Mouse (Mus musculus) stomach, embryonic 15.5 days (tissue): Measurements from ENCODE around the gene Cdc6. TPM values are rescaled to one million over a fixed set of nuclear protein-coding genes. Genes with fewer than 3 reads are reported as not detected.

Experiments
- ATAC-seq: fragments of 200-750 bp; cut with Nextera tagmentation; 2 replicates; pipeline ENCODE4 v1.8.0; 2017; ENCODE audit warnings: low read depth, moderate number of reproducible peaks, moderate TSS enrichment; ENCODE audit not compliant: insufficient read depth, low FRiP score
- H3K27ac ChIP-seq: fragments of 300-500 bp; sonication (generic); 2 replicates; pipeline ENCODE4 v1.5.1; 2015; ENCODE audit warnings: mild to moderate bottlenecking, inconsistent platforms
- H3K27me3 ChIP-seq: fragments of 300-500 bp; sonication (generic); replicated peaks from 2 replicates; pipeline ENCODE4 v1.6.1; 2015; ENCODE audit warnings: inconsistent platforms
- H3K36me3 ChIP-seq: fragments of 300-500 bp; sonication (generic); 2 replicates; pipeline ENCODE4 v1.6.1; 2015; ENCODE audit warnings: inconsistent platforms
- H3K4me1 ChIP-seq: fragments of 300-500 bp; sonication (generic); 2 replicates; pipeline ENCODE4 v1.6.1; 2015; ENCODE audit warnings: inconsistent platforms
- H3K4me2 ChIP-seq: fragments of 300-500 bp; sonication (generic); 2 replicates; pipeline ENCODE4 v1.6.1; 2015; ENCODE audit warnings: mild to moderate bottlenecking, inconsistent platforms
- H3K4me3 ChIP-seq: fragments of 300-500 bp; sonication (generic); replicated peaks from 2 replicates; pipeline ENCODE4 v1.5.1; 2015; ENCODE audit warnings: inconsistent platforms
- H3K9ac ChIP-seq: fragments of 300-500 bp; sonication (generic); 2 replicates; pipeline ENCODE4 v1.6.1; 2015; ENCODE audit warnings: inconsistent platforms
- H3K9me3 ChIP-seq: fragments of 300-500 bp; sonication (generic); 2 replicates; pipeline ENCODE4 v1.6.1; 2016; ENCODE audit warnings: inconsistent platforms
- WGBS: fragments of 180-500 bp; shearing (Covaris S2); methylation state at CpG from one replicate; pipeline ENCODE4 v1.1.7; 2015; 5-methylcytosine and 5-hydroxymethylcytosine counted together
- polyA plus RNA-seq: library from polyadenylated mRNA; unstranded; fragments of >200 nt; fragmentation: Nextera tagmentation; extraction: Ambion mirVana; gene quantifications from 2 replicates; pipeline ENCODE4 v1.2.1, GENCODE M21; 2015

Cdc6 gene
- polyA plus RNA-seq, 1 experiment from 2014 or later: 28.8 TPM

DNA sequence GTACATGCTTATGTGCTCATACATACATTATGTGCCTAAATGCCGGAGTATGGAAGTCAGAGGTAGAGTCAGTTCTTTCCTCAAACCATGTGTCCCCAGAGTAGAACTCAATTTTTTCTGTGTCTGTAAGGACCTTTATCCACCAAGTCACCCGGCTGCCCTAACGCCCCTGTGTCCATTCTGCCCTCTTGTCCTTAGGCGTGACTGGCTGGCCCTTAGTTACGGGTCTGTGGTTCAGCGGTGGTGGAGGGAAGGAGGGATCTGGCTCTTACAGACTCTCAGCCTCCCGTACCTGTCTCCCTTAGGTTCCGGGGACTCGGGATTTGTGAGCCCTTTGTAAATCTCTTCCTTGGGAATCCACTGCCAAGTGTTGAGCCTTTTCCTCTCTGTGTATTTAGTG is 30.6 kb upstream of the Cdc6 start:
- Histone ChIP-seq H3K27me3 (no peaks in the 10 kb centered on the region), H3K36me3 (0 out of 2 replicates have a peak, but pooled peaks cover 4% of the 10 kb centered on the region), H3K4me2 (no peak overlapping the region), H3K27ac (no peak overlapping the region), H3K4me3 (no peak overlapping the region), H3K4me1 (0 out of 2 replicates have a peak, but pooled peaks cover 4% of the 10 kb centered on the region), H3K9ac (no peak overlapping the region), H3K9me3 (no peaks in the 10 kb centered on the region)
- no peak for ATAC-seq
- 84% methylated on average over 9 of the region's 9 CpGs for WGBS

DNA sequence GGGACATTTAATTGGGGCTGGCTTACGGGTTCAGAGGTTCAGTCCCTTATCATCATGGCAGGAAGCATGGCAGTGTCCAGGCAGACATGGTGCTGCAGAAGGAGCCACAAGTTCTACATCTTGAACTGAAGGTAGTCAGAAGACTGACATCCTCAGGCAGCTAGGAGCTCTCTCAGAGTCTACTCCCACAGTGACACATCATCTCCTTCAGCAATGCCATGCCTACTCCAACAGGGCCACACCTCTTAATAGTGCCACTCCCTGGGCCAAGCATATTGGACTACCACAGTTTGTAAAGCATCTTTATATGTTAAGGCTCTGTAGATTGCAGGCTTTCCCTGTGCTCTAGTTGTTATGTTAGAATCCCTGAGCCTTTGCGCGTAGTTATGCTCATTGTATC is 19.9 kb upstream of the Cdc6 start:
- H3K36me3 ChIP-seq: peaks cover 37% of the 10 kb centered on the region
- H3K27me3 ChIP-seq: no peaks in the 10 kb centered on the region
- ATAC-seq: no peak
- H3K4me2 ChIP-seq: no peak overlapping the region
- H3K9me3 ChIP-seq: no peaks in the 10 kb centered on the region
- no peak overlapping the region for H3K27ac ChIP-seq
- H3K9ac ChIP-seq: no peak overlapping the region
- 0 out of 2 replicates have a peak, but pooled peaks cover 3% of the 10 kb centered on the region for H3K4me1 ChIP-seq
- 90% methylated on average over 3 of the region's 3 CpGs for WGBS
- no peak overlapping the region for H3K4me3 ChIP-seq

DNA sequence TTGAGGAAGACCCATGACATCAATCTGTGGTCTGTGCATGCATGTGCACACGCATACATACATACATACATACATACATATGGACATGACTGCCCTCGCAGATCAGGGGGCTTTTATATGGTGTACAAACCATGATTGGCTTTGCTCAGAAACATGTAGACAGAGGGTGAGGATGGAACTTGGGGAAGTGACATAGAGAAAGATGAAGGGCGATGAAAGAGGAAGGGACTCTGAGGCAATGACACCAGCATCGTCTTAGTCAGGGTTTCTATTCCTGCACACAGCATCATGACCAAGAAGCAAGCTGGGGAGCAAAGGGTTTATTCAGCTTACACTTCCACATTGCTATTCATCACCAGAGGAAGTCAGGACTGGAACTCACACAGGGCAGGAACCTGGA is 18.5 kb upstream of the Cdc6 start:
- H3K27me3 ChIP-seq: no peaks in the 10 kb centered on the region
- no peak overlapping the region for H3K4me3 ChIP-seq
- no peaks in the 10 kb centered on the region for H3K9me3 ChIP-seq
- peaks cover 50% of the 10 kb centered on the region for H3K36me3 ChIP-seq
- H3K4me1 ChIP-seq: 0 out of 2 replicates have a peak, but pooled peaks cover 3% of the 10 kb centered on the region
- WGBS: 89% methylated on average over 4 of the region's 4 CpGs
- H3K27ac ChIP-seq: no peak overlapping the region
- no peak overlapping the region for H3K9ac ChIP-seq
- no peak overlapping the region for H3K4me2 ChIP-seq
- no peak for ATAC-seq

DNA sequence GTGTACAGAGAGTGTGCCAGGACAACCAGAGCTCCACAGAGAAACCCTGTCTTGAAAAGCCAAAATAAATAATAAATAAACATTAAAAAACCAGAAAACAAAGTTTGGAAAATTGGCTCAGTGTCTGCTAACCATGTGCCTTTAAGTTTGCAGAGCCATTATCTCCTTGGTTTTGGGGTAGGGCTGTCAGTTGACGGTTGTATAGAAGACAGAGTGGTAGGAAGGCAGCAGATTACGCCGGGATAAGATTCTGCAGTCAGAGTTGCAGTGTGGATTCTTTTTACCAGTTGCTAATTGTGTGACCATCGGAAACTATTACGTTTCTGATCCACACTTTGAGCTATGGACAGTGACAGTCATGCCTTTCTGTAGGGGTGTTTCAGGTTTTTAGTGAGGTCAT is 17.6 kb upstream of the Cdc6 start:
- H3K27ac ChIP-seq: no peak overlapping the region
- no peak overlapping the region for H3K4me3 ChIP-seq
- no peak overlapping the region for H3K4me2 ChIP-seq
- ATAC-seq: no peak
- WGBS: 75% methylated on average over 5 of the region's 5 CpGs
- H3K27me3 ChIP-seq: no peaks in the 10 kb centered on the region
- 0 out of 2 replicates have a peak, but pooled peaks cover 3% of the 10 kb centered on the region for H3K4me1 ChIP-seq
- no peaks in the 10 kb centered on the region for H3K9me3 ChIP-seq
- peaks cover 48% of the 10 kb centered on the region for H3K36me3 ChIP-seq
- no peak overlapping the region for H3K9ac ChIP-seq

DNA sequence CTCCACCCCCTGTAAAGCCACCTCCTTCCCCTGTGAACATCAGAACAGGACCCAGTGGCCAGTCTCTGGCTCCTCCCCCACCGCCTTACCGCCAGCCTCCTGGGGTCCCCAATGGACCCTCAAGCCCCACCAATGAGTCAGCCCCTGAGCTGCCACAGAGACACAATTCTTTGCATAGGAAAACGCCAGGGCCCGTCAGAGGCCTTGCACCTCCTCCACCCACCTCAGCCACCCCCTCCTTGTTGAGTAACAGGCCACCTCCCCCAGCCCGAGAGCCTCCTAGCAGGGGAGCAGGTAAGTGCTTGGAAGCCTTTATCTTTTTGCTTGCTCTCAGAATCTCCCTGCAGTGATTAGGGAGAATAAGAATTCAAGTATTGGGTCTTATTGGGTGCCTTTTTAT is 15.2 kb upstream of the Cdc6 start:
- WGBS: 59% methylated on average over 5 of the region's 5 CpGs
- Histone ChIP-seq H3K4me2 (no peak overlapping the region), H3K9ac (no peak overlapping the region), H3K27me3 (no peaks in the 10 kb centered on the region), H3K4me3 (no peak overlapping the region), H3K4me1 (0 out of 2 replicates have a peak, but pooled peaks cover 3% of the 10 kb centered on the region), H3K27ac (0 out of 2 replicates have a peak overlapping the region, but pooled peaks have one; percentile 21), H3K9me3 (no peaks in the 10 kb centered on the region), H3K36me3 (peaks cover 56% of the 10 kb centered on the region)
- no peak for ATAC-seq

DNA sequence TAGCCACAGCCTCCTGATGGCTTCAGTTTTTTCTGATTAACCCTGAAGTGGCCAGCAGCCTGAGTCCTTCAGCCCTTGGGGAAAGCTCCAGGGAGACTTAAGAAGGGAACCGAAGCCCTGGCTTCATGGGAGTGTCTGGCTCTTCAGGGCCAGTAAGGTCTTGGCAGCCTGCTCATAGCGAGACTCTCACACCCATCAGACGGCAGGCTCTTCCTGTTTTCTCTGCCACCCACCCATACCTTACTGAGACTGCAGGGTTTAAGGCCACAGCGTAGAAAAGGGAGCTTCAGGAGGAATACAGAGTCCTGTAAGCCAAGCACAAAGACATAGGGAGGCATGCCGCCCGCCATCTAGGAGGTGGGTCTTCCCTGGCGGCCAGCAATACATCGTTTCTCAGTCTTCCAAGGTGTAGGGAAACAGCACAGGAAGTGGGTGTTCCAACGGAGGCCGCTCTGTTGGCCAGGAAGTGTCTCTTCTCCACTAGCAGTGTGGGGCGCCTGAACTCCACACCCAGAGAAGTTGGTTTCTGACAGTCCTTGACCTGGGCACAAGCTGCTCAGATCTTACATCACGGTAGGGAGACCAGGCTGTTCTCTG is 7.0 kb upstream of the Cdc6 start:
- Histone ChIP-seq H3K9me3 (no peaks in the 10 kb centered on the region), H3K36me3 (peaks cover 36% of the 10 kb centered on the region), H3K27ac (no peak overlapping the region), H3K27me3 (no peaks in the 10 kb centered on the region), H3K9ac (no peak overlapping the region), H3K4me2 (no peak overlapping the region), H3K4me3 (no peak overlapping the region), H3K4me1 (peaks cover 6% of the 10 kb centered on the region; the same call in 1 of the 2 replicates)
- WGBS: 71% methylated on average over 12 of the region's 12 CpGs
- no peak for ATAC-seq

DNA sequence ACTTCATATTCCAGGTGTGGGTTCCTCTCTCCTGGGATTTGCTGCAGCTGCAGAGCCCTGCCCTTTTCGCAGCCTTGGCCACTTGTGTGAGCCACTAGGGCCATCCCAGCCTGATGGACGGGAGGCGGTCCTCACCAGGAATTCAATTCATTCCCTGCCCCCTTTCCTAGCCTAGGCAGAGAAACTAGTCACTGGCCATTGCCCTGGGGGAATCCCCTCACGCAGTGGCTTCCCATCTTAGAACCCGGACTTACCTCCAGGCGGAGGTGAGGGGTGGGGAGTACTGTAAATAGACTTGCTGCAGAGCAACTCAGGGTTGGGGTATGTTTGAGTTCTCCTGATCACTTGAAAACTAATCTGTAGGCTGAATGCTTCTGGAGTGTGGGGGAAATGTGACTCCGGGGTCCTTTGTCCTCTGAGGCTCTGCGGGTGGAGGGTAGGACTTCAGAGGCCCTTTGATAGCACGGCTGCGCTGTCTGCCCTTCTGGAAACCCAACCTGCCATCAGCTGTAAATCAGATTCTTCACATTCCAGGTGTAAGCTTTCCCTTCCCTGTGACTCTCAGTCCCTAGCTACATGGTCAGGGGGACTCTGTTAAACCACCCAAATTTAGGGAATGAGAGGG is 4.9 kb upstream of the Cdc6 start:
- H3K27ac ChIP-seq: peak overlapping the region; percentile 94

DNA sequence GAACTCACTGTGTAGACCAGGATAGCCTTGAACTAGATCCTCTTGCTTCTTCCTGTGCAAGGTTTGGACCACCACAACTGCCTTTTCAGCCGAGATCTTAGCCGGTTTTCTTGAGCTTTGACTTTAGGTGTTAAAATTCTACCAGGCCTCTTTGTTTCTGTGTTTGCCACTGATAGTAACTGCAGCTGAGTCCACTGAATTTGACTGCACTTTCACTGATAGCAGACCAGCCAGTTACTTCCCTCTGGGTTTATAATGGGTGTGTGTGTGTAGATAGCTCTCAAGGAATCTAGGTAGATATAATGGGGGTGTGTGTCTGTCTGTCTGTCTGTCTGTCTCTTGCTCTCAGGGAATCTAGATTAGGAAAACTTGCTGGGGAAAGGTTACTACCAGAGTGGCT is 3.0 kb upstream of the Cdc6 start:
- Histone ChIP-seq H3K36me3 (peaks cover 11% of the 10 kb centered on the region), H3K4me1 (peaks cover 20% of the 10 kb centered on the region), H3K4me3 (no peak overlapping the region), H3K27ac (peak overlapping the region; percentile 94), H3K27me3 (no peaks in the 10 kb centered on the region), H3K9me3 (no peaks in the 10 kb centered on the region), H3K9ac (no peak overlapping the region), H3K4me2 (peak overlapping the region; percentile 21; the same call in 1 of the 2 replicates)
- ATAC-seq: peak; percentile 54; the same call in 1 of the 2 replicates
- 54% methylated on average over 2 of the region's 2 CpGs for WGBS

More for the DNA sequence above, 4.9 kb upstream of the Cdc6 start:
- Histone ChIP-seq H3K4me1 (peaks cover 10% of the 10 kb centered on the region; the same call in 1 of the 2 replicates), H3K36me3 (peaks cover 21% of the 10 kb centered on the region), H3K9ac (no peak overlapping the region), H3K9me3 (no peaks in the 10 kb centered on the region), H3K4me2 (no peak overlapping the region), H3K4me3 (no peak overlapping the region), H3K27me3 (no peaks in the 10 kb centered on the region)
- WGBS: 28% methylated on average over 10 of the region's 10 CpGs
- 0 out of 2 replicates have a peak, but pooled peaks have one; percentile 5 for ATAC-seq

DNA sequence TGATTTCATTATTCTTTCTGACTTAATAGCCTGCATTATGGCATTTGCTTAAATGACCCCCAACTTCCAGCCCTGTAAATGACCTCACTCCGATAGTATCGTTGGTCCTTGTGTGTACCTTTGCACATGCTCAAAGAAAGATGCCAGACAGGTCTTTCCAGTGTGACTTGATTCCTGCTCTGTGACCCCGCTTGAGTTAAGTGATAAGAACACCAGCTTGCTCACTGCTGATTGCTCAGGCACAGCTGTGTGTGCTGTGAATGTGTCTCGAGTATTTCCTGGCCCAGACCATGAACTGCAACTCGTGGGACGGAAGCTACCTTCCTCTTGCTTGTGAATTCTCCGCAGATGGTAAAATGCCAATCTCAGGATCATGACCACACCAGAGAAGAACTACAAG is 2.6 kb upstream of the Cdc6 start:
- Histone ChIP-seq H3K4me2 (peak overlapping the region; percentile 11), H3K27me3 (no peaks in the 10 kb centered on the region), H3K9ac (no peak overlapping the region), H3K4me3 (no peak overlapping the region), H3K27ac (peak overlapping the region; percentile 94), H3K36me3 (peaks cover 6% of the 10 kb centered on the region), H3K4me1 (peaks cover 23% of the 10 kb centered on the region), H3K9me3 (no peaks in the 10 kb centered on the region)
- ATAC-seq: peak; percentile 78
- 50% methylated on average over 7 of the region's 7 CpGs for WGBS

DNA sequence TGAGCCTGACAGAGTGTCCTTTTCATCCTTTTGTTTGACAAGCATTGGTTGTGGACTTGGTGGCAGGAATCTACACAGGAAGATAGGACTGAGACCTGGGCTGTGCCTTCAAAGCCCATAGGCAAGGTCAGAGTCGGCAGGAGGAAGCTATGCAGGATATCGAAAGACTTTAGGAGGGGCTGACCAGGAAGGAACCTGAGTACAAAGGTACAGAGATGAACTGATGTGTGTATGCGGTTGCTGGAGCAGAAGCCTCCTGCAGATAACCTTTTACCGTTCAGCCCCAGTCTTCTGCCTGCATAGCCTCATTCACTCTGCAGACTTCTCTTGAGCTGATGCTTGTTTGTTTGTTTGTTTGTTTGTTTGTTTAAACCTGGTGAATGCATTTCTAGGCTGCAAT is 2.0 kb upstream of the Cdc6 start:
- WGBS: 49% methylated on average over 4 of the region's 4 CpGs
- Histone ChIP-seq H3K4me2 (peak overlapping the region; percentile 11), H3K4me3 (no peak overlapping the region), H3K27ac (peak overlapping the region; percentile 94), H3K9me3 (no peaks in the 10 kb centered on the region), H3K9ac (no peak overlapping the region), H3K36me3 (peaks cover 3% of the 10 kb centered on the region), H3K27me3 (no peaks in the 10 kb centered on the region), H3K4me1 (peaks cover 25% of the 10 kb centered on the region)
- ATAC-seq: no peak

DNA sequence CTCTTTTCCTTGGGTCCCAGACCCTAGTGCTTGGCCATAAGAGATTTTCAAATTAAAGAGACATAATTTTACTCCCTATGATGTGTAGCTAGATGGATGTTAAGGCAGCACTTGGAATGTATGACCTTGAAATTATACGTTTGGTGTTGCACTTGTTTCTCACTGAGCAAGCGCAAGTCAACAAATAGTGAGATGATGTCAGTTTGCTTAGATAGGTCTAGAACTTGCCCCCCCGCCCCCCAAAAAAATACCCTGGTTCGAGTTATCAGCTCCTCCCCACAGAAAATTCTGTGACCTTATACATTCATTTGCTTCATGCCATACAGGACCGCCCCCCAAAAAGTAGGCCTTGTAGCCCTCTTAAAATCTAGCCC is 551 bp upstream of the Cdc6 start:
- peak overlapping the region; percentile 94; the same call in 1 of the 2 replicates for H3K27ac ChIP-seq
- no peak overlapping the region for H3K9ac ChIP-seq
- ATAC-seq: no peak
- no peaks in the 10 kb centered on the region for H3K9me3 ChIP-seq
- H3K4me3 ChIP-seq: peak overlapping the region; percentile 63
- H3K36me3 ChIP-seq: peaks cover 8% of the 10 kb centered on the region; the same call in 1 of the 2 replicates
- no peaks in the 10 kb centered on the region for H3K27me3 ChIP-seq
- H3K4me1 ChIP-seq: peaks cover 28% of the 10 kb centered on the region
- peak overlapping the region; percentile 82 for H3K4me2 ChIP-seq
- 49% methylated on average over 5 of the region's 5 CpGs for WGBS

DNA sequence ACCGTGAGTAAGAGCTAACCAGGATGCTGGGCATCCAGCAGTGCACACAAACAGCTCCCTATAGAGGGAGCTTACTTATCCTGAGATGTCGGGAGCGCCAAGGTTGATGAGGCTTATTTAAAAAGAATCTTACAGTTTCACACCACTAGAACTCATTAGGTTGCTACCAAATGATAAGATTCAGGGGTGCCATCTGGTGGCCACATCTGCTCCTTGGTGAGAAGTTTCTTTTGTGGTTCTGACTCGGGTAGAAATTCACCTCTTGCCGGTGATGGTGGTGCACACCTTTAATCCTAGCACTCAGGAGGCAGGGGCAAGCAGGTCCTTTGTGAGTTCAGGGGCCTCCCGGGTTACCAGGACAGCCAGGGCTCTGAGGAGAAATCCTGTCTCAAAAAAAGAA is 2.1 kb downstream of the Cdc6 start:
- Histone ChIP-seq H3K9ac (no peak overlapping the region), H3K4me2 (peak overlapping the region; percentile 82), H3K27ac (no peak overlapping the region), H3K4me3 (peak overlapping the region; percentile 63), H3K36me3 (peaks cover 18% of the 10 kb centered on the region; the same call in 1 of the 2 replicates), H3K27me3 (no peaks in the 10 kb centered on the region), H3K4me1 (peaks cover 30% of the 10 kb centered on the region), H3K9me3 (no peaks in the 10 kb centered on the region)
- WGBS: 36% methylated on average over 6 of the region's 6 CpGs
- ATAC-seq: no peak
